Mouse (Mus musculus): Measurements from ENCODE around the gene AC131692.1.

AC131692.1 gene

GRCm38 (mm10) chr19:6068951-6069350, 25.3 kb upstream of the AC131692.1 start:
- DNase-seq: no peak

- DNase-seq: no peak
These were observed 24.4 kb upstream of the AC131692.1 start for GRCm38 (mm10) chr19:6069851-6070250.

GRCm38 (mm10) chr19:6070571-6071250, 23.5 kb upstream of the AC131692.1 start:
- no peak for DNase-seq

- no peak for DNase-seq
These were observed 23.0 kb upstream of the AC131692.1 start for GRCm38 (mm10) chr19:6071261-6071660.

GRCm38 (mm10) chr19:6073889-6074288, 20.3 kb upstream of the AC131692.1 start:
- no peak for DNase-seq

- DNase-seq: peak; percentile 85 to 88
These were observed 17.4 kb upstream of the AC131692.1 start, which contains the start of gene Vps51 for GRCm38 (mm10) chr19:6076564-6077393. Vps51 (minus strand) TSS chr19:6077231.

- no peak for DNase-seq
These were observed 14.2 kb upstream of the AC131692.1 start, which contains the start of gene Tmem262 for GRCm38 (mm10) chr19:6079983-6080480. Tmem262 (plus strand) TSS chr19:6080033.

- no peak for DNase-seq
These were observed 12.1 kb upstream of the AC131692.1 start, which contains the start of gene Gm28374 for GRCm38 (mm10) chr19:6082156-6082555. Gm28374 (minus strand) TSS chr19:6082256.

- DNase-seq: peak; percentile 97 to 99
These were observed 9.6 kb upstream of the AC131692.1 start, which contains the start of the genes Zfpl1 and Cdca5 for GRCm38 (mm10) chr19:6084478-6085248. Zfpl1 (minus strand) TSS chr19:6084956. Cdca5 (plus strand) TSS chr19:6084983.

- no peak for DNase-seq
These were observed 8.8 kb upstream of the AC131692.1 start for GRCm38 (mm10) chr19:6085417-6085879.

- no peak for DNase-seq
These were observed 5.4 kb upstream of the AC131692.1 start for GRCm38 (mm10) chr19:6088841-6089240.

- no peak for DNase-seq
These were observed 3.6 kb downstream of the AC131692.1 start for GRCm38 (mm10) chr19:6097847-6098246.

GRCm38 (mm10) chr19:6101186-6101585, 7.0 kb downstream of the AC131692.1 start:
- DNase-seq: no peak

GRCm38 (mm10) chr19:6102169-6102853, 8.1 kb downstream of the AC131692.1 start:
- DNase-seq: no peak

GRCm38 (mm10) chr19:6104476-6104875, 10.3 kb downstream of the AC131692.1 start:
- DNase-seq: no peak

GRCm38 (mm10) chr19:6105586-6105985, 11.4 kb downstream of the AC131692.1 start, which contains the start of gene Naaladl1:
Naaladl1 (plus strand) TSS chr19:6105782.
- DNase-seq: no peak

GRCm38 (mm10) chr19:6113116-6113515, 18.9 kb downstream of the AC131692.1 start:
- DNase-seq: no peak

- no peak for DNase-seq
These were observed 22.1 kb downstream of the AC131692.1 start for GRCm38 (mm10) chr19:6116113-6116850.

GRCm38 (mm10) chr19:6117346-6117985, 23.2 kb downstream of the AC131692.1 start:
- no peak for DNase-seq

- peak; percentile 90 to 92 for DNase-seq
These were observed 23.9 kb downstream of the AC131692.1 start, which contains the start of gene Sac3d1 for GRCm38 (mm10) chr19:6117986-6118676. Sac3d1 (minus strand) TSS chr19:6118650.

Data from cerebellum, adult 18-20 months (tissue).